Mouse (Mus musculus) bone marrow, adult 2 months (tissue): Measurements from ENCODE around the gene Epha4.

Source experiments
- CTCF ChIP-seq: fragments of 200-500 bp; IDR thresholded peaks from 2 replicates; pipeline ENCODE4 v1.5.1; 2011; ENCODE audit warnings: low read length, control low read depth; ENCODE audit not compliant: control insufficient read depth, insufficient read depth
- POLR2A ChIP-seq: fragments of 200-500 bp; IDR thresholded peaks from 2 replicates; pipeline ENCODE4 v1.6.1; 2011; ENCODE audit warnings: low read depth, mild to moderate bottlenecking, control low read depth, low read length, borderline replicate concordance; ENCODE audit not compliant: control insufficient read depth

GRCm38 (mm10) chr1:77420348-77420747 lies 94.5 kb downstream of the Epha4 start:
- TF ChIP-seq POLR2A (no peak), CTCF (no peak)
